Mouse (Mus musculus) T-helper 2 cell (primary cell): ENCODE results near the gene Sp140.
"Not testable (repeated sequence)": the region's sequence is repeated elsewhere in the genome, so short reads cannot be mapped to it uniquely, and the experiment has no call there.

Experiments
- in situ Hi-C: fragments of 300-600 bp; cut with MboI, MseI; formaldehyde crosslinking; loops from one replicate; pipeline ENCODE4 v1.15.1; 2025; ENCODE audit warnings: high pct_unique_total_duplicates

The Sp140 gene

DNA sequence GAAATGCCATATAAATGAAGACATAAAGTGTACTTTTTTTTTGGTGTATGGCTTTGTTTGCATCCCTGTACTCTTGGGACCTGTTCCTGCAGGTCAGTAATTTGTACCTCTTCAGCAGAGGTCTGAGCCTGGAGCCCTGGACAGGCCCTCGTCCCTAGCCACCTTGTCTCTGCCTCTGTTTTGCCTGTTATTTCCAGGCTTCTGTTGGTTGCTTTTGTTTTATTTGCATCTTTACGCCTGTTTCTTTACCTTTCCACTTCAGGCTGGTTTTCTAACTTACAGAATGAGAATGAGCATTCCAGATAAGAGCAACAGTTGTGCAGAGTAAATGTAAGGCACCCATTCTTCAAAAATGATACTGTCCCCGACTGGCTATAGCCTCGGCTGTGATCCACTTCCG, at the start of gene Sp140:
TSS of gene Sp140 (plus strand) at position 301 of the 400 bp plus-strand sequence.
- in situ Hi-C loops = not testable (repeated sequence)

DNA sequence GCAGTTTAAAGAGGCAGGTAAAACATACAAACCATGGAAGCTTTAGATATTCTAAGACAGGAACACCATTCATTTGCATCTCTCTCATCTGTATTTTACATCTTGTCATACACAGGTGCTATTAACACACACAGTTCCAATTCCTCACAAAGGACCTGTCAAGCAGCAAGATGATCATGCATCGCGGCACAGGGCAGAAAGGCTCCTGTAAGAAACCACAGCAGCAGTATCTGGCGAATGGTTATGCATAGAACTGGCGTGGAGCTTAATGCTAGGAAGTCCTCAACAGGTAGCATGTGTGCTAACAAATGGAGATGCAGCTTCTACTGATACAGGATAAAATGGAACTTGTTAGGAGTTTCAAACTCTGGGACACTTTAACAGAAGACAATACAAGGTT, 44.9 kb upstream of the Sp140 start:
- in situ Hi-C loops = not testable (repeated sequence)

- in situ Hi-C loops = not testable (repeated sequence)
These were observed 26.6 kb upstream of the Sp140 start for GRCm38 (mm10) chr1:85573554-85573953.

DNA sequence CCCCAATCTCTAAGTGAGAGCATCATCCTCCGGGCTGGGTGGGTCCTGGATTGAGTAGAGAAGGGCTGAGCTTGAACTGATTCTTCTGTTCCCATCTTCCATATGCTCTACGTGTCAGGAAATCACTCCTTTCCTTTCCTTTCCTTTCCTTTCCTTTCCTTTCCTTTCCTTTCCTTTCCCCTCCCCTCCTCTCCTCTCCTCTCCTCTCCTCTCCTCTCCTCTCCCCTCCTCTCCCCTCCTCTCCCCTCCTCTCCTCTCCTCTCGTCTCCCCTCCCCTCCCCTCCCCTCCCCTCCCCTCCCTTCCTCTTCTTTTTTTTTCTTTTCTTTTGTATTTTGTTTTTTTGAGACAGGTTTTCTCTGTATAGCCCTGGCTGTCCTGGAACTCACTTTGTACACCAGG, 24.8 kb upstream of the Sp140 start, which contains the start of gene G530012D18Rik:
TSS of gene G530012D18Rik (plus strand) at position 301 of the 400 bp plus-strand sequence.
- in situ Hi-C loops = not testable (repeated sequence)

GRCm38 (mm10) chr1:85578372-85579010, 21.7 kb upstream of the Sp140 start:
- in situ Hi-C loops = not testable (repeated sequence)

- in situ Hi-C loops = loop anchor here (5.0 to 10.0 kb wide), 3 partner anchors 158 to 335 kb away; no protein-coding TSS in a partner anchor
These were observed 20.7 kb upstream of the Sp140 start for GRCm38 (mm10) chr1:85579199-85580147.

GRCm38 (mm10) chr1:85580148-85580534, 20.0 kb upstream of the Sp140 start:
- in situ Hi-C loops = loop anchor here (5.0 to 10.0 kb wide), 3 partner anchors 157 to 335 kb away; no protein-coding TSS in a partner anchor

GRCm38 (mm10) chr1:85580578-85580977, 19.6 kb upstream of the Sp140 start:
- in situ Hi-C loops = loop anchor here (5.0 to 10.0 kb wide), 3 partner anchors 157 to 336 kb away; no protein-coding TSS in a partner anchor

- in situ Hi-C loops = loop anchor here (5.0 to 10.0 kb wide), 3 partner anchors 156 to 337 kb away; no protein-coding TSS in a partner anchor
These were observed 18.7 kb upstream of the Sp140 start for GRCm38 (mm10) chr1:85581518-85581917.

- in situ Hi-C loops = loop anchor here (10.0 kb wide), 2 partner anchors 246 to 344 kb away; no protein-coding TSS in a partner anchor
These were observed 11.5 kb upstream of the Sp140 start for GRCm38 (mm10) chr1:85588697-85589096.

DNA sequence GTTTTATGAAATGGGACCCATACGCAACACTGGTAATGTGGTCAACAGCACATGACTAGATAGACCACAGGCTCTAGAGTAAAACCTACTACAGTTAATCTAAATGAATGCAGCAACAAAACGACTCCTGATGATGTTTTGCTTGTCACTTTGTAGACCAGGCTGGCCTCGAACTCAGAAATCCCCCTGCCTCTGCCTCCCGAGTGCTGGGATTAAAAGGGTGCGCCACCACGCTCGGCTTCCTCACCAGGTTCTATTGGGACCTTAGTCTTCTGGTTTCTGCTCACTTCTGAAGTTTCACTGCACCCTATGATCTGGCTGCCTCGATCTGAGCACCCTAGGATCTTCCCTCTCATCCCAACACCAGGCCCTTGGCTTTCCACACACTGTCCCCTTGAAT, 7.7 kb upstream of the Sp140 start:
- in situ Hi-C loops = not testable (repeated sequence)

- in situ Hi-C loops = loop anchor here (5.0 kb wide), 1 partner anchor 486 kb away; no protein-coding TSS in a partner anchor
These were observed 1.7 kb upstream of the Sp140 start, which contains the start of gene Sp110 for GRCm38 (mm10) chr1:85598271-85599012. Gene Sp110 (minus strand): TSS chr1:85598817.

- in situ Hi-C loops = not testable (repeated sequence)
These were observed 616 bp downstream of the Sp140 start for GRCm38 (mm10) chr1:85600794-85601193.

GRCm38 (mm10) chr1:85604341-85604740, 4.2 kb downstream of the Sp140 start:
- in situ Hi-C loops = not testable (repeated sequence)

- in situ Hi-C loops = not testable (repeated sequence)
These were observed 8.2 kb downstream of the Sp140 start for GRCm38 (mm10) chr1:85608361-85608760.

DNA sequence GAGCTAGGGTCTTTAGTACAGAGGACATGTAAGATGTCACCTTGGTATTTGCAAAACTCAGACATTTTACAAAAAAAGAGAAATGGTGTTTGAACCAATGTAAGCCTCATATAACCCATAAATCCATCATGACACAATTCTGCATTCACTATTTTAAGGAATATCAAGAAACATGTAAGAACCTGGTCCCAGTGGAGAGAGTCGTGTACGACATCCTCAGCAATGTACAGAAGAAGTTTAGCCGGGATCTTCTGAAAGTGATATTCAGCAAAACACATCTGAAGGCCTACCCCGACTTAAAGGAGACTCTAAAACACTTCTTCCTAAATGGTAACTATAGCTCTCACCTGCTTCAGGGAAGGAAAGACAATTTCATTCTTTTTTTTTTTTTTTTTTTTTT, 10.4 kb downstream of the Sp140 start:
- in situ Hi-C loops = not testable (repeated sequence)

- in situ Hi-C loops = not testable (repeated sequence)
These were observed 14.9 kb downstream of the Sp140 start for GRCm38 (mm10) chr1:85615096-85615495.

DNA sequence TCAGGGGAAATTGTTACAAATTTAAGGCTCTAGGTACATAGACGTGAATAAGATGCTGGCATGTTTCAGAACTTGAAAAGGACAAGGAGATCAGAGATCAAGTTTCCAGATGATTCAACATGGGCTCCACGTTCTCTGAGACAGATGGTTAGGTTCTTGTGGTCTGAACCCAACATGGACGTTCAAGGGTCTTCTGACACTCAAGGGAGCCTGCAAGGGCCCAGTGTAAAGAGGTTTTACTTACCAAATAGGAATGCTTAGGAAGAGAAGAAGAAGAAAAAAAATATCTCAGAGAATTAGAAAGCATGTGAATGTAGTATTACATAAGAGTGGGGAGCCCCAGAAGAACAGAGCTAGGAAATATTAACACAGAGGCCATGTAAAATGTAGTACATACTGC, 15.6 kb downstream of the Sp140 start:
- in situ Hi-C loops = not testable (repeated sequence)

DNA sequence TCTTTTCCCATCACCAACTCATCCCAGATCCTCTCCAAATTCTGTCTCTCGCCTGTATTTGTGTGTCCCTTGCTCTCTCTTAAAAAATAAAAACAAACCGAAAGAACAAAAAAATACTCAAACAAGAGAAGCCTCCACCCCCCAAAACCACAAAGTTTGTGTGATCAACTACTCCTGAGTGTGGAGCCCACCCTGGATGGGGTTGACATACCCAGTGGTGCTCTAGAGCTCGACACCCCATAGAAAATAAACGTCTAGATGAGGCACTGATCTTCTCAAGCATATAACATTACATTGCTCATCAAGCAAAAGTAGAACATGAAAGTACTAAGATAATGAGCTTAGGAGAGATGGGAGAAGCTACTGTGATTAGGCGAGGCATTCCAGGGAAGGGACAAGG, 17.0 kb downstream of the Sp140 start:
- in situ Hi-C loops = not testable (repeated sequence)

- in situ Hi-C loops = not testable (repeated sequence)
These were observed 18.5 kb downstream of the Sp140 start for GRCm38 (mm10) chr1:85618689-85619088.

GRCm38 (mm10) chr1:85636936-85637335, 36.8 kb downstream of the Sp140 start:
- in situ Hi-C loops = loop anchor here (5.0 to 25.0 kb wide), 3 partner anchors 132 to 450 kb away; no protein-coding TSS in a partner anchor
